ENCODE assay signal across 8 mouse cellular contexts in genomic region chr8:109565498-109566333, GRCm38 (mm10). TPM values are rescaled to one million over a fixed set of nuclear protein-coding genes. Genes with fewer than 3 reads are reported as not detected.
DNase-seq lines count a peak whose midpoint lies in the region; ATAC-seq and TF ChIP-seq lines count a peak whose summit lies in the region.

TSS of gene Dhx38 (minus strand) at chr8:109565861.
TSS of gene Txnl4b (plus strand) at chr8:109565892.

- TF ChIP-seq POLR2A in cortical plate, adult 2 months (IDR thresholded peaks at IDR 0.05; ENCODE audit: extremely low read depth, insufficient read depth, low read length): 0 out of 2 replicates have a peak, but pooled peaks have one; percentile 20

- H3K36me3 ChIP-seq in megakaryocyte, embryonic 14.5 days (replicated peaks; ENCODE audit: low read length): peaks cover 51% of the 10 kb centered on the region

- peak within 1 kb of the TSS; percentile 58 for H3K27ac ChIP-seq in cortical plate, adult 2 months (ENCODE audit: insufficient read depth, low read length)

- H3K4me1 ChIP-seq in cortical plate, adult 2 months (ENCODE audit: control insufficient read depth, insufficient read depth, low read length): no peaks in the 10 kb centered on the region
- H3K4me1 ChIP-seq in megakaryocyte, embryonic 14.5 days: peaks cover 46% of the 10 kb centered on the region

- H3K27me3 ChIP-seq in megakaryocyte, embryonic 14.5 days (replicated peaks): no peaks in the 10 kb centered on the region

- DNase-seq in gastrocnemius, adult 8-10 months (ENCODE audit: low spot score in 2 of 2): peak; percentile 97 to 98
- peak; percentile 97 for DNase-seq in hindlimb bud, embryonic 11.5 days (ENCODE audit: extremely low spot score, low read depth, low spot score)
- DNase-seq in left cerebral cortex, adult 8-10 months (ENCODE audit: low spot score in 2 of 2): peak; percentile 98 to 99
- peak; percentile 99 for DNase-seq in right cerebral cortex, postnatal 10 days (ENCODE audit: low spot score in 2 of 2)
- DNase-seq in urinary bladder, postnatal 25 days (ENCODE audit: low spot score): peak; percentile 96

- H3K9me3 ChIP-seq in megakaryocyte, embryonic 14.5 days: no peaks in the 10 kb centered on the region

- peak; percentile 99 for ATAC-seq in activated CD4-positive, CD25-positive, alpha-beta regulatory T cell, adult 4 months

- H3K4me3 ChIP-seq in cortical plate, adult 2 months (ENCODE audit: insufficient read depth, low read length): peak within 1 kb of the TSS; percentile 71
- peak within 1 kb of the TSS; percentile 98 for H3K4me3 ChIP-seq in megakaryocyte, embryonic 14.5 days (replicated peaks)

- TF ChIP-seq CTCF in cortical plate, adult 2 months (IDR thresholded peaks at IDR 0.05; ENCODE audit: extremely low read depth, insufficient read depth, low read length): no peak

RNA-seq across cellular contexts. Expression of gene Dhx38, which starts in this region (rescaled TPM):
- 10 to 100 TPM in 1 of 2 experiments, 1 to 10 TPM in 1; 9.1 to 14.2 TPM for polyA plus RNA-seq in activated CD4-positive, CD25-positive, alpha-beta regulatory T cell, adult 4 months (2017; shearing (Covaris generic))
- 17.4 TPM in 2 replicates for polyA plus RNA-seq in cortical plate, adult 2 months (2012; rRNA removed)
- total RNA-seq in gastrocnemius, adult 8-10 months (2022): 10 to 100 TPM in 2 of 4 experiments, 1 to 10 TPM in 2; 8.8 to 12.2 (median 10.3) TPM
- 10 to 100 TPM; 27.0 to 29.0 (median 28.0) TPM for total RNA-seq in left cerebral cortex, adult 8-10 months (2022)
- polyA plus RNA-seq in megakaryocyte, embryonic 14.5 days (2012; ENCODE audit: insufficient read depth, low replicate concordance): 18.8 and 29.4 TPM in 2 replicates

RNA-seq across cellular contexts. Expression of gene Txnl4b, which starts in this region (rescaled TPM):
- polyA plus RNA-seq in activated CD4-positive, CD25-positive, alpha-beta regulatory T cell, adult 4 months (2017; shearing (Covaris generic)): 10 to 100 TPM; 16.5 to 17.9 TPM
- polyA plus RNA-seq in cortical plate, adult 2 months (2012; rRNA removed): 12.1 TPM in 2 replicates
- 1 to 10 TPM; 6.3 to 7.6 (median 6.8) TPM for total RNA-seq in gastrocnemius, adult 8-10 months (2022)
- 10 to 100 TPM; 17.0 to 19.4 (median 18.4) TPM for total RNA-seq in left cerebral cortex, adult 8-10 months (2022)
- 2.1 and 10.7 TPM in 2 replicates for polyA plus RNA-seq in megakaryocyte, embryonic 14.5 days (2012; ENCODE audit: insufficient read depth, low replicate concordance)

Comparison
In these comparisons a context has a peak if more than half of its experiments do, and no peak if none do; other contexts are left out.
1. Peak in every context shown above with its lines: DNase-seq, ATAC-seq, H3K4me3 ChIP-seq and H3K27ac ChIP-seq.